Mouse (Mus musculus) stomach, postnatal 0 days (tissue): ENCODE measurements around the gene Akna. TPM values are rescaled to one million over a fixed set of nuclear protein-coding genes. Genes with fewer than 3 reads are reported as not detected.
A peak's percentile ranks its signal among the peaks of the same experiment; 100 is the strongest.
"Not testable (repeated sequence)": the region's sequence is repeated elsewhere in the genome, so short reads cannot be mapped to it uniquely, and the experiment has no call there.

Source experiments
- ATAC-seq: fragments of 200-750 bp; cut with Nextera tagmentation; 2 replicates; pipeline ENCODE4 v1.8.0; 2017; ENCODE audit not compliant: low FRiP score, low TSS enrichment
- DNase-seq: peaks from one replicate; pipeline ENCODE4 v3.0.0-alpha.2; 2016; ENCODE audit warnings: low spot score
- H3K27ac ChIP-seq: fragments of 300-500 bp; sonication (generic); replicated peaks from 2 replicates; pipeline ENCODE4 v1.5.1; 2014; ENCODE audit warnings: mild to moderate bottlenecking, control low read depth
- H3K27me3 ChIP-seq: fragments of 300-500 bp; sonication (generic); 2 replicates; pipeline ENCODE4 v1.6.1; 2014; ENCODE audit warnings: low read length; ENCODE audit not compliant: control insufficient read depth, insufficient read depth
- H3K36me3 ChIP-seq: fragments of 300-500 bp; sonication (generic); 2 replicates; pipeline ENCODE4 v1.6.1; 2014; ENCODE audit warnings: low read length, mixed read lengths; ENCODE audit not compliant: control insufficient read depth, insufficient read depth
- H3K4me1 ChIP-seq: fragments of 300-500 bp; sonication (generic); replicated peaks from 2 replicates; pipeline ENCODE4 v1.6.1; 2014; ENCODE audit warnings: antibody characterized with exemption; ENCODE audit not compliant: control insufficient read depth, insufficient read depth
- H3K4me2 ChIP-seq: fragments of 300-500 bp; sonication (generic); replicated peaks from 2 replicates; pipeline ENCODE4 v1.6.1; 2014; ENCODE audit warnings: low read depth, mild to moderate bottlenecking, control low read depth, moderate library complexity
- H3K4me3 ChIP-seq: fragments of 300-500 bp; sonication (generic); 2 replicates; pipeline ENCODE4 v1.5.1; 2014; ENCODE audit warnings: low read depth, low read length, control low read depth
- H3K9ac ChIP-seq: fragments of 300-500 bp; sonication (generic); 2 replicates; pipeline ENCODE4 v1.6.1; 2014; ENCODE audit warnings: mild to moderate bottlenecking, low read length, control low read depth, mixed read lengths
- H3K9me3 ChIP-seq: fragments of 300-500 bp; sonication (generic); 2 replicates; pipeline ENCODE4 v1.6.1; 2016; ENCODE audit warnings: low read length; ENCODE audit not compliant: control insufficient read depth
- CTCF ChIP-seq: IDR thresholded peaks from 2 replicates; pipeline ENCODE4 v1.5.1; 2016; ENCODE audit warnings: antibody characterized with exemption, low read depth, mild to moderate bottlenecking, moderate library complexity
- WGBS: fragments of 180-500 bp; shearing (Covaris S2); extraction: QIAGEN DNeasy Blood & Tissue Kit; methylation state at CpG from one replicate; pipeline ENCODE4 v1.1.7; 2014; 5-methylcytosine and 5-hydroxymethylcytosine counted together
- polyA plus RNA-seq: library from polyadenylated mRNA; unstranded; fragments of >200 nt; fragmentation: Nextera tagmentation; extraction: Ambion mirVana; gene quantifications from 2 replicates; pipeline ENCODE4 v1.2.1, GENCODE M21; 2015

Akna gene
- polyA plus RNA-seq, 1 experiment from 2014 or later: 2.0 TPM

DNA sequence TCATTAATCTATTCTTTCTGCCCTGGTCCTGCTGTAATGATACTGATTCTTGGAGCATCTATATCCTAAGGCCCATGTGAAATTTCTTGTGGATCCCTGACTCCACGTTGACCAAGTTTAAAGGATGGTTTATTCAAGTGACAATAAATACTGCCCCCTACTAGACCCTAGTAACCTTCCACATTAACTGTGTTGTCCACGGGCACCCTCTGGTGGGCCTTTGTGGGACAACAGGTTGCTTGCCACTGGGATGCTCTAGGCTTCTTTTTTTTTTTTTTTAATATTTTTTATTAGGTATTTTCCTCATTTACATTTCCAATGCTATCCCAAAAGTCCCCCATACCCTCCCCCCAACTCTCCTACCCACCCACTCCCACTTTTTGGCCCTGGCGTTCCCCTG is 83.6 kb downstream of the Akna start:
- H3K4me1 ChIP-seq, H3K36me3 ChIP-seq, ATAC-seq, H3K4me3 ChIP-seq, H3K4me2 ChIP-seq, H3K27me3 ChIP-seq, H3K9me3 ChIP-seq, H3K9ac ChIP-seq, H3K27ac ChIP-seq: not testable (repeated sequence)
- peak; percentile 82 for TF ChIP-seq CTCF
- DNase-seq: peak; percentile 62
- WGBS: 28% methylated on average over 3 of the region's 3 CpGs

Other genes starting within 250 kb of the Akna start
- gene Ambp, start 248.6 kb downstream of the Akna start, polyA plus RNA-seq: 8.2 and 10.6 TPM in 2 replicates
- gene Kif12, start 231.2 kb downstream of the Akna start, polyA plus RNA-seq: 4.0 and 4.7 TPM in 2 replicates
- gene Col27a1, start 189.3 kb downstream of the Akna start, polyA plus RNA-seq: 5.3 and 6.2 TPM in 2 replicates
- 16.3 and 17.4 TPM in 2 replicates for gene Orm1, start 58.8 kb downstream of the Akna start, polyA plus RNA-seq
- gene Orm3, start 47.2 kb downstream of the Akna start, polyA plus RNA-seq: not detected in 2 replicates
- not detected in 2 replicates for gene Orm2, start 40.9 kb downstream of the Akna start, polyA plus RNA-seq
- gene Whrn, start 92.6 kb upstream of the Akna start, polyA plus RNA-seq: 1.2 and 2.0 TPM in 2 replicates
- gene Atp6v1g1, start 141.4 kb upstream of the Akna start, polyA plus RNA-seq: 221 and 234 TPM in 2 replicates
- 4.3 and 4.9 TPM in 2 replicates for gene Tmem268, start 155.4 kb upstream of the Akna start, polyA plus RNA-seq
- gene Gm11213, start 201.9 kb upstream of the Akna start, polyA plus RNA-seq: not detected in 2 replicates
- not detected in 2 replicates for gene Tex48, start 219.1 kb upstream of the Akna start, polyA plus RNA-seq